Mouse (Mus musculus): ENCODE data around the gene Ermp1.

DNA sequence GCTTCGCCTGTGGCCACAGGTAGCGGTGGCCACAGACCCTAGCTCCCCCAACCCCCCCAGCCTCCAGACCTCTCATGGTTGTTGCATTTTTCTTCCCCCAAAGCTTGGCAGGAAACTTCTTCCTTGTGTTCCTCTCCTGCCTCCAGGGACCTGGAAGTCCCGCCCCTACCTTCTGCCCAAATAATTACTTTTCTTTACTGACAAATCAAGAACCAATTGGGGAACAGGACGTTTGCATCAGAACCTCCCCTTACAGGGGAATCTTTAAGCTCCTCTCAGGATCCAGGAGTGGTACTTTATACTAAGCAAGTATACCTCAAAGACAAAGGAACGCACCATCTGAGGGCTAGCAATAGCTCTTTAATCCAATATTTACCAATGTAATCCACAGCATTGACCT, 16.7 kb upstream of the Ermp1 start:
- TF ChIP-seq CTCF (IDR thresholded peaks at IDR 0.05): no peak
- TF ChIP-seq POLR2A (IDR thresholded peaks at IDR 0.05; ENCODE audit: insufficient read depth, low read depth, low read length): no peak

All from heart, adult 2 months (tissue).